Mouse (Mus musculus) heart, adult 2 months (tissue): Measurements from ENCODE around the gene Col4a1.
A peak's percentile ranks its signal among the peaks of the same experiment; 100 is the strongest.

Source experiments
- CTCF ChIP-seq: fragments of 200-600 bp; IDR thresholded peaks from 2 replicates; pipeline ENCODE4 v1.8.1; 2022; ENCODE audit warnings: antibody characterized with exemption, mild to moderate bottlenecking, moderate library complexity
- EP300 ChIP-seq: fragments of 200-500 bp; IDR thresholded peaks from 2 replicates; pipeline ENCODE4 v1.6.1; 2011; ENCODE audit warnings: low read depth, low read length, control low read depth; ENCODE audit not compliant: insufficient read depth

DNA sequence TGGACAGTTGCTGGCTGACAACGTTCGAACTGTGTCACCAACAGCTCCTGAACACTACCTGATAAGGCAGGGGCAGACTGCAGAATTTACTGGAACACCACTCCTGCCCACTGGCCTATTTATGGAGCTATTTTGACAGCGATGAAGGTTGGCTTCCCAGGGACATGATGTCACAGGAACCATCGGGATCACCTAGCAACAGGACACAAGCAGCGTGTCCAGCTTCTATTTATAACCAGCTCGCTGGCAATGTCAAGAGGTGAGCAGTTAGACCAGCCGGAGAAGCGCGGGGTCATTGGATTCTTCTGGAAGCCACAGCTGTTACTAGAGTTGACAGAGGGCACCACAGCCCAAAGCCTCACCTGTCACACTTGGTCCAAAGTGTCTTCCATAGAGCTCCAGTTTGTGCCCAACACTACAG is 129.0 kb downstream of the Col4a1 start:
- TF ChIP-seq CTCF (no peak), EP300 (peak; percentile 98)
